Mouse (Mus musculus) layer of hippocampus, postnatal 25 days (tissue): ENCODE measurements around the gene Wnk1. TPM values are rescaled to one million over a fixed set of nuclear protein-coding genes. Genes with fewer than 3 reads are reported as not detected.
A peak's percentile ranks its signal among the peaks of the same experiment; 100 is the strongest.

Source experiments
- DNase-seq, 2 experiments: peaks; one replicate each; pipeline ENCODE4 v3.0.0; 2022; ENCODE audit warnings: mixed read lengths in 2 of 2, low spot score in 1 of 2; ENCODE audit errors: extremely low spot score in 1 of 2
- total RNA-seq, 2 experiments: library from RNA; stranded (reverse); gene quantifications; 2 replicates each; pipeline ENCODE4 v1.2.3; 2021

Wnk1 gene
- total RNA-seq, 2 experiments from 2014 or later = 158 to 195 TPM

GRCm38 (mm10) chr6:120042632-120043220 lies 4.3 kb upstream of the Wnk1 start:
- DNase-seq = no peak

DNA sequence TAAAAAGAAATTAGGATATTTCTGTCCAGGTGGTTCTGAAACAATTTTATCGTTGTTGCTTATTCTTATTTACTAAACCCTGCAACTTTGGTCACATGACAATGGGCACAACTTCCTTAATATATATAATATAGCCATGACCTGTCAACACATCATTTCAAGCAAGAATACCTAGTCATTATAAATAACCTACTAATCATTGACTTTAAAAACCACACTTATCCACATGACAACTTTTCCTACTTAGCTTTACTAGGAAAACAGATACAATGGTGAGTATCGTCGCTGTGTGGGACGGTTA lies 2.0 kb upstream of the Wnk1 start:
- no peak for DNase-seq

GRCm38 (mm10) chr6:120039668-120040556 lies 1.4 kb upstream of the Wnk1 start:
- DNase-seq = peak; percentile 47 to 62

DNA sequence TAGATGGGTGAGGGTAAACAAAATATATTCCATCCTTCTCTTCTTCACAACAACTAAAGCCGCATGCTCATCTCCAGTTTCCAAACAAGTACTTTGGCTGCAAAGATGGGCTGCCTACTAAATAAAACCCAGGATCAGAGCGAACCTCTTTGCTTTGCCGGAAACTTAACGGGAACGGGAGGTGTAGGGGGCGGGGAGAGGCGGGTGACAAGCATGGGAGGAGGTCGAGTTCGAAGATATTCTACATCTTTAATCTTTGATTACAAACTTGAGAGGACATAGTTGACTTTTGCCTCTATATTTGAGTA lies 738 bp upstream of the Wnk1 start:
- peak in 1 of 2 experiments; percentile 15 for DNase-seq

DNA sequence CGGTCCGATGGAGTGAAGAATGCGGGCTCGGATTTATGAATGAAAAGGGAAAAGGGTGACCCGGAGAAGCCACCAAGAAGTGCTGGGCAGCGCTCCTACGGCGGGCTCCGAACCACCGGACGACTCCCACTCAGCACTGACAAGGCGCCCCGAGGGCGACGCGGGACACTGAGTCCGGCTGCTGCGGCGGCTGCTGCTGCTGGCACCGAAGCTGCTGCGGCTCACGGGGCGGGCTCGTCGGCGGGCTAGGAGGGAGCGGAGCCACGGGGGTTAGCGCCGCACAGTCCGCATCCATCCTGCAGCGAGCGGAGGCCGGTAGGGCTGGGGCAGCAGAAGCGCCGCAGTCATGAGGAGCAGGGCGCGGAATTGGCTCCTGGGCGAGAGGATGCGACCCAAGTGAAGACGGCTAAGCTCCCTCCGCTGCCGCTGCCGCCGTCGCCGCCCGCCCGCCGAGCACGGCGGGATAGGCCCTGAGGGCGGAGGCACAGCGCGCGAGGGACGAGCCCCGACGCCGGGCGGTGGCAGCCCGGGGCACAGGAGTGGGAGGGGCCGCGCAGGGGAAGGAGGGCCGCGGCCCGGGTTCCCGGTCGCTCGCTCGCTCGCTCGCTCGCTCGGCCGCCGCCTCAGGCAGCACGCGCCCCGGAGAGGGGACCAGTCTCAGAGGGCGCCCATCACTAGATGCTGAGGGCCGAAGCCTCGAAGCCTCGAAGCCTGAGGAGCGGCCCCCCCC lies 671 bp downstream of the Wnk1 start:
- peak; percentile 36 to 57 for DNase-seq

DNA sequence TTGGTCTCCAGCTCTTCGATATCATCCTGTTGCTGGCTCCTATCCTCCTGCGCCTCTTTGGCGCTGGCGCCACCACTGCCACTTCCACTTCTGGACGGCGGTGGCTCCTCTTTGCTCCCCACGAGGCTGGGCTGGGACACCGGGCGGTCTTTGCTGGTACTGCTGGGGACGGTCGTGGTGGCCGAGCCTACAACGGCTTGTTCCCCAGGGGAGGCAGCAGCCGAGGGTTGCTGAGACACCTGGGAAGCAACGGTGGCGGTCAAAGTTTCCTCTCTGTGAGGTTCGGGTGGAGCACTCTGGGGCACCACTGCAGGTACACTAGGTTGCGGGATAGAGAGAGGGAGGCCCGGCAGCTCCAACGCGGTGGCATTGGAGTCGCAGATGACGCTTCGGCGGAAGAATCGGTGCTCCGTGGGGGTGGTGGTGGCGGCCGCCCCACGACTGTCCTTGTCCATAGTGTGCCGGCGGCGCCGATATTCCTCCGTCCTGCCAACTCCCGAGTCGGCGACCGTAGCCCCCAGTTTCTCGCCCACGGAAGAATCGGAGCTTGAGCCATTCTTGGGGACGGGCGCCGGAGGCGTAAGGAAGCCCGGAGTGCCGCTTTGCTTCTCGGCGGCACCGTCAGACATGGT lies 1.4 kb downstream of the Wnk1 start:
- DNase-seq = peak; percentile 45 to 50

- no peak for DNase-seq
Observed at GRCm38 (mm10) chr6:120024577-120024976, 13.9 kb downstream of the Wnk1 start.

DNA sequence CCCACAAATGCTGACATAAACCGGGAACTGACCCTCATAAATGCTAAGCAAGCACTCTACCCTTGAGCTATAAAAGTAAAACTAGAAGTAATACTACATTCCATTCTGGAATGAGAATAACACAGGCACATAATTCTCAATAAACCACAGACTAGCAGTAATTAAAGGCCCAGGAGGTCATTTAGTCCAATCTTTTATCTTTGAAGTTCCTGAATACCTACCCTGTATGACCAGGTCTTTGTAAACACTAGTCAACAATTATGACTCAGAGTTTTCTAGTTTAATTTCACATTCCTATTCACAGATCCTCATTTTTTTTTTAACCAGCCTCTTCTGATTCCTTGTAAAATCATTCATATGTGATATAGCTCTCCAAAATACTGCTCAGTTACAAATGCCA lies 14.7 kb downstream of the Wnk1 start:
- no peak for DNase-seq

- DNase-seq = no peak
Observed at GRCm38 (mm10) chr6:120022042-120022441, 16.4 kb downstream of the Wnk1 start.

- DNase-seq = no peak
Observed at GRCm38 (mm10) chr6:120019697-120020096, 18.8 kb downstream of the Wnk1 start.

DNA sequence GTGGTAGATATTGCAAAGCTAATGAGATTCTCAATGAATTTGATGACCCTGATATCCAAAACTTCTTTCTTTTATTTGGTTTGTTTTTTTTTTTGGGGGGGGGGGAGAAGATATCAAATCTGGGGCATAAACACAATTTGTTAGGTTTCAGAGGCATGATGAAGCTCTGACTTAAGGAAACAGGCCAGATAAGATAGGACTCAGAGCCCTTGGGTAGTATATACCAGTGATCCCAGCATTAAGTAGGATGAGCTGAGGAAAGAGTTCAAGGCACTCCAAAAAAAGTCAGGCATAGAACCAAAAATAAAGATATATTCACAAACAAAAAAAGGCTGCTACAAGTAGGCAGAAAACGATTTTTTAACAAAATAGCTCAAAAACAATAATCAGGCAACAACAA lies 25.3 kb downstream of the Wnk1 start:
- DNase-seq = no peak

DNA sequence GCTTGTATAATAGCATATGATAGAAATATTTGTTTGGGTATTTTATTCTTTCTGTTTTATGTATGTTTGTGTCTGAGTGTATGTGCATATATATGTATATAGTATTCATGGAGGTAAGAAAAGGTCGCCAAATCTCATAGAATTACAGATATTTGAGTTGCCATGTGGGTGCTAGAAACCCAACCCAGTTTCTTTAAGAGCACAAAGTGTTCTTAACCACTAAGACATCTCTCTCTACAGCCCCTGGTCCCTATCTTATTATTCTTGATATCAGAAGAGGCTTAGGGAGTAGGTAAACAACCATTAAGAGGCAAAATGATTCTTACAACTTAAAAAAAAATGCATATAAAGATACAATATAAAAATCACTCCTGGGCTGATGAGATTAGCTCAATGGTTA lies 27.0 kb downstream of the Wnk1 start:
- no peak for DNase-seq

DNA sequence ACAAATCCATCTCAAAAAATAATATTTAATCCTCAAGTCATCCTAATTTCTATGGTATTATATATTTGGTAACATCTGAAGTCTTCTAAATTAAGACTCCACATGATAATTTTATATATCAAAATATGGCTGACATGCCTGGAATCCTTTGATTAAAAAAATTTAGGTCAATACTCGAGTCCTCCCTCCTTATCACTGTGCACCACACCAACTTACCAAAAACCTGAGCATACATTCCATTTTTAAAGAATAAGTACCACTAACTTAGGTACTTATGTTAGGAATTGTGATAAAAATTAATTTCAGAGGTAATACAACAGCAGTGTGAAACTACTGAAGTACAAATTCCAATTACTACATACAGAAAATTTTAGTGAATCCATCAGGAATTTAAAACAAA lies 27.5 kb downstream of the Wnk1 start:
- DNase-seq = no peak

DNA sequence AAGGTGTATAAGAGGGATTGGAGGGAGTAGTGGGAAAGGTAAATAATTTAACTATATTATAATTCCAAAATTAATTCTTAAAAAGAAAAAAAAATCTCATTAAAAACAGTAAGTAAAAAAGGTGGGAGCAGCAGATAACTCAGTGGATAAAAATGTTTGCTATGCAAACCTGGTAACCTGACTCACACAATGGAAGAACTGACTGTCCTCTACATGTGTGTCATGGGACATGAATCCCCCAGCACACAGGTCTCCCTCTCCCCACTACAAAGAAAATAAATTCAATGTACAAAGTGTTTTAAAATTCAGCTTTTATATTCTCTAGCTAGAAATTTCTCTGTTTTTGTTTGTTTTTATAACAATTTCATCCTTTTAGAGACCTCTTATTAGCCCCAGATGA lies 27.9 kb downstream of the Wnk1 start:
- DNase-seq = no peak

DNA sequence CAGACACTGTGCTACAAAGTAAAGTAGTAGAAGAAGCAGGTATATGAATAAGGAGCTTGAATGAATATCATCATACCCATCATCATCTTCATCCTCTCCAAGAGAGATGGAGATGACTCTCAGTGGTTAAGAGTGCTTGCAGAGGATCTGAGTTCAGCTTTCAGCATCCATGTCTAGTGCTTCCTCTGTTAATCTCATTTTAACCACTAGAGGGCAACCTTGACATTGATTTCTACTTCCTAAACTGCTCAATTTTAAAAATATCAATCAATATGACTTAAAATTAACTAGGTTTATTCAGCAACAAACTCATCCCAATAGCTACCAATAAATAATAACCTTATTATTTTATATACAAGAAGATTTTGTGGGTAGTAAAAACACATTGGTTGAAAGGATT lies 36.8 kb downstream of the Wnk1 start:
- DNase-seq = no peak

- DNase-seq = no peak
Observed at GRCm38 (mm10) chr6:119996480-119996879, 42.0 kb downstream of the Wnk1 start.

GRCm38 (mm10) chr6:119924235-119925005 lies 114.1 kb downstream of the Wnk1 start:
- DNase-seq = peak in 1 of 2 experiments; percentile 15

GRCm38 (mm10) chr6:119922544-119922943 lies 115.9 kb downstream of the Wnk1 start:
- DNase-seq = no peak

GRCm38 (mm10) chr6:119922136-119922535 lies 116.3 kb downstream of the Wnk1 start:
- no peak for DNase-seq

DNA sequence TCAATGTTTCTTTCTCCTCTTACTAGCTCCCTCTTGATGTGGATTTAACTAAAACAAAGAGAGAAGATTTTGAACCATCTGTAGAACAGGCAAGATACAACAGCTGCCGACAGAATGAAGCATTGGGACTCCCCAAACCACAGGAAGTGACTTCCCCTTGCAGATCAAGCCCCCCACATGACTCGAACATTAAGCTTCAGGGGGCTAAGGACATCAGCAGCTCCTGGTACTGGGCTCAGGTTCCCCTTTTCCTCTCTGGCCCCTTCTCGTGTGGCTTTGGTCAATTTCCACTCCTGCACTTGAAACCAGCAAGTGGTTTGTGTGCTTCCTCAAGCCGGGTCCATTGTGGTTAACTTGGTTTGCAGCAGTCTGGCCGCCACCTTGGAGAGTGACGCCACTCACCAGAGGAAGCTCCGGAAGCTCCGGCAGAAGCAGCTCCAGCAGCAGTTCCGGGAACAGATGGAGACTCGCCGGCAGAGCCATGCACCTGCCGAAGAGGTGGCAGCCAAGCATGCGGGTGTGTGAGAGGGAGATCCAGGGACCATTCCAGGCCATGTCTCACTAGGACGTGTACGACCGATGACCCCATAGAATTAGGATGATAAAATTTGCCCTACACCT lies 119.8 kb downstream of the Wnk1 start:
- DNase-seq = peak in 1 of 2 experiments; percentile 11
